Mouse (Mus musculus) heart, embryonic 16.5 days (tissue): ENCODE measurements at regions not wholly inside any gene's neighbourhood (a gene's known extent, or its start where the extent isn't known, plus 50 kb on each side); places are given as distances from the start of the nearest gene placed in this dataset.
"Not testable (repeated sequence)": the region's sequence is repeated elsewhere in the genome, so short reads cannot be mapped to it uniquely, and the experiment has no call there.

Experiments used
- ATAC-seq: fragments of 200-750 bp; cut with Nextera tagmentation; replicated peaks from 2 replicates; pipeline ENCODE4 v1.8.0; 2017; ENCODE audit warnings: moderate number of reproducible peaks; ENCODE audit not compliant: insufficient read depth, low FRiP score; ENCODE audit errors: extremely low read depth
- H3K27ac ChIP-seq: fragments of 300-500 bp; sonication (generic); 2 replicates; pipeline ENCODE4 v1.5.1; 2014; ENCODE audit warnings: mild to moderate bottlenecking, low read length, control low read depth, moderate library complexity
- H3K27me3 ChIP-seq: fragments of 300-500 bp; sonication (generic); 2 replicates; pipeline ENCODE4 v1.6.1; 2014; ENCODE audit warnings: low read length, mixed read lengths; ENCODE audit not compliant: control insufficient read depth, insufficient read depth
- H3K36me3 ChIP-seq: fragments of 300-500 bp; sonication (generic); 2 replicates; pipeline ENCODE4 v1.6.1; 2014; ENCODE audit not compliant: control insufficient read depth, insufficient read depth
- H3K4me1 ChIP-seq: fragments of 300-500 bp; sonication (generic); 2 replicates; pipeline ENCODE4 v1.6.1; 2014; ENCODE audit warnings: low read length, mixed read lengths; ENCODE audit not compliant: control insufficient read depth, insufficient read depth
- H3K4me2 ChIP-seq: fragments of 300-500 bp; sonication (generic); 2 replicates; pipeline ENCODE4 v1.6.1; 2014; ENCODE audit warnings: low read depth, mild to moderate bottlenecking, control low read depth, low read length
- H3K4me3 ChIP-seq: fragments of 300-500 bp; sonication (generic); 2 replicates; pipeline ENCODE4 v1.5.1; 2014; ENCODE audit warnings: mild to moderate bottlenecking, control low read depth, low read length
- H3K9ac ChIP-seq: fragments of 300-500 bp; sonication (generic); 2 replicates; pipeline ENCODE4 v1.6.1; 2014; ENCODE audit warnings: low read length, control low read depth
- H3K9me3 ChIP-seq: fragments of 300-500 bp; sonication (generic); replicated peaks from 2 replicates; pipeline ENCODE4 v1.6.1; 2016; ENCODE audit warnings: low read length; ENCODE audit not compliant: control insufficient read depth
- WGBS: fragments of 180-500 bp; shearing (Covaris S2); extraction: QIAGEN DNeasy Blood & Tissue Kit; methylation state at CpG from one replicate; pipeline ENCODE4 v1.1.7; 2014; 5-methylcytosine and 5-hydroxymethylcytosine counted together

- H3K9ac ChIP-seq, H3K36me3 ChIP-seq, ATAC-seq, H3K4me2 ChIP-seq, H3K9me3 ChIP-seq, H3K4me3 ChIP-seq, H3K27me3 ChIP-seq, H3K4me1 ChIP-seq, H3K27ac ChIP-seq: not testable (repeated sequence)
- 36% methylated on average over 4 of the region's 4 CpGs for WGBS
Measured at GRCm38 (mm10) chr14:53737962-53738361, 515.9 kb downstream of the Dad1 start.

- WGBS = 51% methylated on average over 4 of the region's 4 CpGs
- not testable (repeated sequence) for H3K9me3 ChIP-seq, H3K36me3 ChIP-seq, ATAC-seq, H3K4me1 ChIP-seq, H3K9ac ChIP-seq, H3K27me3 ChIP-seq, H3K4me3 ChIP-seq, H3K4me2 ChIP-seq, H3K27ac ChIP-seq
Measured at GRCm38 (mm10) chr14:53736274-53736673, 517.6 kb downstream of the Dad1 start.

GRCm38 (mm10) chr14:53731600-53731999 lies 522.3 kb downstream of the Dad1 start:
- H3K9me3 ChIP-seq, H3K4me2 ChIP-seq, H3K36me3 ChIP-seq, H3K9ac ChIP-seq, H3K27ac ChIP-seq, H3K27me3 ChIP-seq, ATAC-seq, H3K4me3 ChIP-seq, H3K4me1 ChIP-seq: not testable (repeated sequence)
- WGBS = no CpG with 5 or more reads among the region's 4 CpGs

- WGBS = 100% methylated on average over 1 of the region's 7 CpGs
- not testable (repeated sequence) for H3K9ac ChIP-seq
Measured at GRCm38 (mm10) chr14:53729877-53730276, 524.0 kb downstream of the Dad1 start.

GRCm38 (mm10) chr14:53729149-53729548 lies 524.8 kb downstream of the Dad1 start:
- H3K4me1 ChIP-seq, H3K9ac ChIP-seq, ATAC-seq, H3K27ac ChIP-seq, H3K4me2 ChIP-seq, H3K4me3 ChIP-seq, H3K36me3 ChIP-seq, H3K9me3 ChIP-seq, H3K27me3 ChIP-seq: not testable (repeated sequence)
- no CpG with 5 or more reads among the region's 1 CpGs for WGBS

More at GRCm38 (mm10) chr14:53729877-53730276, 524.0 kb downstream of the Dad1 start:
- not testable (repeated sequence) for ATAC-seq, H3K27me3 ChIP-seq, H3K4me2 ChIP-seq, H3K9me3 ChIP-seq, H3K4me3 ChIP-seq, H3K27ac ChIP-seq, H3K36me3 ChIP-seq, H3K4me1 ChIP-seq

- not testable (repeated sequence) for ATAC-seq
Measured at GRCm38 (mm10) chr14:53726914-53727313, 527.0 kb downstream of the Dad1 start.

GRCm38 (mm10) chr14:53723611-53724010 lies 530.3 kb downstream of the Dad1 start:
- H3K4me2 ChIP-seq, H3K4me1 ChIP-seq, H3K27ac ChIP-seq, H3K9me3 ChIP-seq, H3K36me3 ChIP-seq, H3K9ac ChIP-seq, ATAC-seq, H3K27me3 ChIP-seq, H3K4me3 ChIP-seq: not testable (repeated sequence)

More at GRCm38 (mm10) chr14:53726914-53727313, 527.0 kb downstream of the Dad1 start:
- not testable (repeated sequence) for H3K27me3 ChIP-seq, H3K4me1 ChIP-seq, H3K9me3 ChIP-seq, H3K9ac ChIP-seq, H3K4me2 ChIP-seq, H3K36me3 ChIP-seq, H3K27ac ChIP-seq, H3K4me3 ChIP-seq
- WGBS = 37% methylated on average over 2 of the region's 4 CpGs

- not testable (repeated sequence) for ATAC-seq, H3K4me3 ChIP-seq, H3K4me2 ChIP-seq, H3K4me1 ChIP-seq, H3K9me3 ChIP-seq, H3K9ac ChIP-seq, H3K36me3 ChIP-seq, H3K27me3 ChIP-seq, H3K27ac ChIP-seq
- WGBS = 53% methylated on average over 1 of the region's 2 CpGs
Measured at GRCm38 (mm10) chr14:53721901-53722300, 532.0 kb downstream of the Dad1 start.

GRCm38 (mm10) chr14:53709627-53710026 lies 544.3 kb downstream of the Dad1 start:
- WGBS = 1% methylated on average over 3 of the region's 3 CpGs

GRCm38 (mm10) chr14:53704351-53704750 lies 549.6 kb downstream of the Dad1 start:
- H3K36me3 ChIP-seq, H3K4me1 ChIP-seq, H3K4me3 ChIP-seq, H3K4me2 ChIP-seq, H3K27me3 ChIP-seq, H3K9ac ChIP-seq, ATAC-seq, H3K9me3 ChIP-seq, H3K27ac ChIP-seq: not testable (repeated sequence)
- 78% methylated on average over 5 of the region's 5 CpGs for WGBS

More at GRCm38 (mm10) chr14:53709627-53710026, 544.3 kb downstream of the Dad1 start:
- ATAC-seq, H3K4me1 ChIP-seq, H3K27ac ChIP-seq, H3K9me3 ChIP-seq, H3K9ac ChIP-seq, H3K27me3 ChIP-seq, H3K4me2 ChIP-seq, H3K36me3 ChIP-seq, H3K4me3 ChIP-seq: not testable (repeated sequence)
